Mouse (Mus musculus) olfactory bulb, adult 2 months (tissue): Measurements from ENCODE around the gene Erc2.

Source experiments
- CTCF ChIP-seq: fragments of 200-500 bp; IDR thresholded peaks from 2 replicates; pipeline ENCODE4 v1.5.1; 2012; ENCODE audit warnings: low read depth, mild to moderate bottlenecking, low read length, moderate library complexity; ENCODE audit not compliant: insufficient read depth
- POLR2A ChIP-seq: fragments of 200-500 bp; IDR thresholded peaks from 2 replicates; pipeline ENCODE4 v1.6.1; 2012; ENCODE audit warnings: mild to moderate bottlenecking, low read depth, low read length, moderate library complexity; ENCODE audit not compliant: insufficient read depth

DNA sequence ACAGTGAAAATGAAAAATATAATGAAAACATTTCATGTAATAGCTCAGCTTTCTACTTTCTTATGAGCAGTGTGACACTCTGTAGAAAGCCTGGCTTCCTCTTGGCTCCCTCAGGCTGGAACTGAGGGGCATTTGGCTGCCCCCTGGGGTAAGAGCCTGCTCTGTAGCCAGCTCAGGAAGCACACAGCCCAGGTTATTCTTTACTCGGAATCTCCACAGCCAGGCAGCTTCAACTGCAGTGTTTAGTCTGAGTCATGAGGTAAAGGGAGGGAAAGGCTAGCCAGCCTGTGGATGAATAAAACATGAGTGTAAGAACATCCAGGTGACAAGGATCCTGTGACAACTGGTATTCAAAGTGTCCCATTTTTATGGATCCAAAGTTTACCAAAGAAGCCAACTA lies 323.0 kb downstream of the Erc2 start:
- no peak for TF ChIP-seq CTCF
- no peak for TF ChIP-seq POLR2A
